ENCODE assay signal across 9 mouse cellular contexts in genomic region chr5:72558716-72559526, GRCm38 (mm10). TPM values are rescaled to one million over a fixed set of nuclear protein-coding genes. Genes with fewer than 3 reads are reported as not detected.
A peak's percentile ranks its signal among the peaks of the same experiment; 100 is the strongest.
DNase-seq lines count a peak whose midpoint lies in the region; ATAC-seq and TF ChIP-seq lines count a peak whose summit lies in the region.
"Had no signal": no experiment of that assay in that cellular context is flagged by ENCODE, and none has a peak within 500 bp of the region (broad histone marks: within the 10 kb centered on the region; RNA-seq: fewer than 3 reads in every experiment).

No protein-coding gene starts in this region.

- H3K4me2 ChIP-seq in heart, embryonic 12.5 days = peak overlapping the region; percentile 82
- H3K4me2 ChIP-seq in limb, embryonic 13.5 days (replicated peaks) = peak overlapping the region; percentile 89

- peak overlapping the region; percentile 66 for H3K27ac ChIP-seq in kidney, adult 2 months (ENCODE audit: insufficient read depth, low read depth, low read length)
- H3K27ac ChIP-seq in embryonic facial prominence, embryonic 10.5 days (replicated peaks) = peak overlapping the region; percentile 90
- peak overlapping the region; percentile 43 for H3K27ac ChIP-seq in heart, embryonic 12.5 days (ENCODE audit: poor library complexity, severe bottlenecking)
- H3K27ac ChIP-seq in limb, embryonic 13.5 days = peak overlapping the region; percentile 44; the same call in 1 of the 2 replicates

- no peak for ATAC-seq in G1E (ENCODE audit: extremely low read depth, insufficient number of reproducible peaks, low FRiP score, poor library complexity, severe bottlenecking)
- ATAC-seq in heart, embryonic 12.5 days (ENCODE audit: insufficient number of reproducible peaks, low FRiP score) = peak; percentile 81
- ATAC-seq in limb, embryonic 13.5 days (ENCODE audit: low FRiP score, low read depth) = peak; percentile 75
- ATAC-seq in monocyte, adult 5-6 weeks (replicated peaks; ENCODE audit: insufficient number of reproducible peaks, low FRiP score, low TSS enrichment, poor library complexity, severe bottlenecking) = peak; percentile 9; the same call in 1 of the 2 replicates

- WGBS in kidney, adult 2 months = 1% methylated on average over 57 of the region's 57 CpGs
- WGBS in embryonic facial prominence, embryonic 10.5 days = under 1% methylated on average over 57 of the region's 57 CpGs
- WGBS in heart, embryonic 12.5 days = under 1% methylated on average over 56 of the region's 57 CpGs
- WGBS in limb, embryonic 13.5 days = under 1% methylated on average over 51 of the region's 57 CpGs

- H3K9ac ChIP-seq in heart, embryonic 12.5 days = peak overlapping the region; percentile 85
- H3K9ac ChIP-seq in limb, embryonic 13.5 days = peak overlapping the region; percentile 93

- DNase-seq in kidney, adult 2 months = no peak
- DNase-seq in kidney, adult 18-20 months = no peak
- peak; percentile 22 for DNase-seq in G1E (ENCODE audit: low spot score)
- peak; percentile 70 for DNase-seq in embryonic facial prominence, embryonic 10.5 days (ENCODE audit: low spot score)
- no peak for DNase-seq in right cerebral cortex, adult 18-20 months

- peaks cover 5% of the 10 kb centered on the region for H3K9me3 ChIP-seq in G1E (replicated peaks)
- H3K9me3 ChIP-seq in embryonic facial prominence, embryonic 10.5 days = no peaks in the 10 kb centered on the region
- peaks cover 8% of the 10 kb centered on the region for H3K9me3 ChIP-seq in heart, embryonic 12.5 days (replicated peaks)
- H3K9me3 ChIP-seq in limb, embryonic 13.5 days = no peaks in the 10 kb centered on the region

- H3K4me1 ChIP-seq in kidney, adult 2 months (ENCODE audit: control insufficient read depth, insufficient read depth, low read length) = peaks cover 2% of the 10 kb centered on the region; the same call in 1 of the 2 replicates
- peaks cover 20% of the 10 kb centered on the region for H3K4me1 ChIP-seq in G1E (ENCODE audit: insufficient read depth, low read depth, low read length)
- H3K4me1 ChIP-seq in embryonic facial prominence, embryonic 10.5 days = peaks cover 6% of the 10 kb centered on the region
- peaks cover 8% of the 10 kb centered on the region for H3K4me1 ChIP-seq in heart, embryonic 12.5 days (replicated peaks)
- peaks cover 12% of the 10 kb centered on the region; the same call in 1 of the 2 replicates for H3K4me1 ChIP-seq in limb, embryonic 13.5 days

- no peaks in the 10 kb centered on the region; the same call in 1 of the 2 replicates for H3K36me3 ChIP-seq in kidney, adult 2 months (ENCODE audit: control insufficient read depth, insufficient read depth, low read length)
- H3K36me3 ChIP-seq in G1E (replicated peaks) = peaks cover 15% of the 10 kb centered on the region
- peaks cover 23% of the 10 kb centered on the region for H3K36me3 ChIP-seq in embryonic facial prominence, embryonic 10.5 days (replicated peaks)
- peaks cover 7% of the 10 kb centered on the region for H3K36me3 ChIP-seq in heart, embryonic 12.5 days
- peaks cover 8% of the 10 kb centered on the region for H3K36me3 ChIP-seq in limb, embryonic 13.5 days

- peak overlapping the region; percentile 95 for H3K4me3 ChIP-seq in kidney, adult 2 months (ENCODE audit: insufficient read depth, low read depth, low read length)
- H3K4me3 ChIP-seq in G1E (ENCODE audit: low read depth, low read length) = peak overlapping the region; percentile 93
- H3K4me3 ChIP-seq in embryonic facial prominence, embryonic 10.5 days = peak overlapping the region; percentile 95
- peak overlapping the region; percentile 81 for H3K4me3 ChIP-seq in heart, embryonic 12.5 days
- peak overlapping the region; percentile 81 for H3K4me3 ChIP-seq in limb, embryonic 13.5 days

- no peak for TF ChIP-seq POLR2A in kidney, adult 2 months (IDR thresholded peaks at IDR 0.05; ENCODE audit: low read depth, low read length)

- TF ChIP-seq CTCF in kidney, adult 2 months (conservative IDR thresholded peaks at IDR 0.05; ENCODE audit: insufficient read depth, insufficient read length, low read depth, low read length) = no peak
- no peak for TF ChIP-seq CTCF in G1E (IDR thresholded peaks at IDR 0.05; ENCODE audit: low read depth, low read length)

- no peaks in the 10 kb centered on the region for H3K27me3 ChIP-seq in kidney, adult 2 months (replicated peaks; ENCODE audit: control insufficient read depth, insufficient read depth, low read length)
- no peaks in the 10 kb centered on the region for H3K27me3 ChIP-seq in G1E (ENCODE audit: insufficient read depth, low read length)
- no peaks in the 10 kb centered on the region for H3K27me3 ChIP-seq in embryonic facial prominence, embryonic 10.5 days (replicated peaks; ENCODE audit: low read depth, poor library complexity, severe bottlenecking)
- no peaks in the 10 kb centered on the region for H3K27me3 ChIP-seq in heart, embryonic 12.5 days (replicated peaks)
- H3K27me3 ChIP-seq in limb, embryonic 13.5 days = no peaks in the 10 kb centered on the region

RNA-seq across cellular contexts. Expression of gene Nfxl1, which starts 0.6 kb away (rescaled TPM):
- polyA plus RNA-seq in kidney, adult 2 months (2012; rRNA removed) = 4.0 and 4.6 TPM in 2 replicates
- total RNA-seq in G1E (2014; fragmentation: Nextera tagmentation) (27.4 and 33.8 TPM in 2 replicates), G1E (2017) (16.7 and 23.3 TPM in 2 replicates)
- 9.0 and 9.1 TPM in 2 replicates for polyA plus RNA-seq in G1E (2012)
- 19.3 and 20.5 TPM in 2 replicates for polyA plus RNA-seq in embryonic facial prominence, embryonic 10.5 days (2016; fragmentation: Nextera tagmentation; extraction: Ambion mirVana)
- 16.8 and 17.6 TPM in 2 replicates for polyA plus RNA-seq in heart, embryonic 12.5 days (2016; fragmentation: Nextera tagmentation; extraction: Ambion mirVana)
- 19.2 TPM in 2 replicates for polyA plus RNA-seq in limb, embryonic 13.5 days (2015; fragmentation: Nextera tagmentation; extraction: Ambion mirVana)
- 18.8 to 22.9 TPM (median 21.2 TPM) in 3 replicates for total RNA-seq in monocyte, adult 5-6 weeks (2017)

RNA-seq across cellular contexts. Expression of gene Zar1, which starts 22.1 kb away (rescaled TPM):
- 0.14 and 0.15 TPM in 2 replicates for polyA plus RNA-seq in kidney, adult 2 months (2012; rRNA removed)
- total RNA-seq in G1E (2014; fragmentation: Nextera tagmentation) (not detected in 2 replicates), G1E (2017) (0.11 TPM in 1 of 2 replicates, not detected in the other)
- polyA plus RNA-seq in G1E (2012) = not detected in 2 replicates
- polyA plus RNA-seq in embryonic facial prominence, embryonic 10.5 days (2016; fragmentation: Nextera tagmentation; extraction: Ambion mirVana) = 1.2 and 1.3 TPM in 2 replicates
- polyA plus RNA-seq in heart, embryonic 12.5 days (2016; fragmentation: Nextera tagmentation; extraction: Ambion mirVana) = 0.27 and 0.35 TPM in 2 replicates
- 0.84 and 1.9 TPM in 2 replicates for polyA plus RNA-seq in limb, embryonic 13.5 days (2015; fragmentation: Nextera tagmentation; extraction: Ambion mirVana)
- total RNA-seq in monocyte, adult 5-6 weeks (2017) = not detected in 3 replicates
- total RNA-seq: left cerebral cortex, adult 18-20 months had no signal

RNA-seq across cellular contexts. Expression of gene Gm5868, which starts 28.4 kb away (rescaled TPM):
- polyA plus RNA-seq in kidney, adult 2 months (2012; rRNA removed) = 0.13 and 0.33 TPM in 2 replicates
- total RNA-seq in G1E (2014; fragmentation: Nextera tagmentation) (not detected in 2 replicates), G1E (2017) (0.16 and 0.29 TPM in 2 replicates)
- polyA plus RNA-seq in G1E (2012) = not detected in 2 replicates
- polyA plus RNA-seq in embryonic facial prominence, embryonic 10.5 days (2016; fragmentation: Nextera tagmentation; extraction: Ambion mirVana) = 1.1 and 2.0 TPM in 2 replicates
- not detected in 2 replicates for polyA plus RNA-seq in heart, embryonic 12.5 days (2016; fragmentation: Nextera tagmentation; extraction: Ambion mirVana)
- polyA plus RNA-seq in limb, embryonic 13.5 days (2015; fragmentation: Nextera tagmentation; extraction: Ambion mirVana) = 0.71 and 0.80 TPM in 2 replicates
- not detected in 3 replicates for total RNA-seq in monocyte, adult 5-6 weeks (2017)
- total RNA-seq: left cerebral cortex, adult 18-20 months had no signal

RNA-seq across cellular contexts. Expression of gene Corin, which starts 54.6 kb away (rescaled TPM):
- 4.0 and 5.0 TPM in 2 replicates for polyA plus RNA-seq in kidney, adult 2 months (2012; rRNA removed)
- total RNA-seq in G1E (2014; fragmentation: Nextera tagmentation) (not detected in 2 replicates), G1E (2017) (under 0.01 and 0.66 TPM in 2 replicates)
- not detected in 2 replicates for polyA plus RNA-seq in G1E (2012)
- polyA plus RNA-seq in embryonic facial prominence, embryonic 10.5 days (2016; fragmentation: Nextera tagmentation; extraction: Ambion mirVana) = 1.4 and 1.9 TPM in 2 replicates
- 26.2 and 28.9 TPM in 2 replicates for polyA plus RNA-seq in heart, embryonic 12.5 days (2016; fragmentation: Nextera tagmentation; extraction: Ambion mirVana)
- polyA plus RNA-seq in limb, embryonic 13.5 days (2015; fragmentation: Nextera tagmentation; extraction: Ambion mirVana) = 4.0 and 4.5 TPM in 2 replicates
- not detected in 3 replicates for total RNA-seq in monocyte, adult 5-6 weeks (2017)

Comparison
In these comparisons a context has a peak if more than half of its experiments do, and no peak if none do; other contexts are left out.
1. DNase-seq: peak in G1E (single experiment) and embryonic facial prominence, embryonic 10.5 days (single experiment); none in kidney, adult 2 months (single experiment), kidney, adult 18-20 months (single experiment) and right cerebral cortex, adult 18-20 months (single experiment).
2. Peak in every context shown above with its lines, with median percentiles within 50 percentile points of each other: H3K27ac ChIP-seq and H3K4me3 ChIP-seq.